Mouse (Mus musculus): ENCODE results near the gene Fabp2. TPM values are rescaled to one million over a fixed set of nuclear protein-coding genes. Genes with fewer than 3 reads are reported as not detected.
"Not testable (repeated sequence)": the region's sequence is repeated elsewhere in the genome, so short reads cannot be mapped to it uniquely, and the experiment has no call there.

Fabp2 gene
- polyA plus RNA-seq, 1 experiment from 2014 or later = not detected

GRCm38 (mm10) chr3:122929723-122930122 lies 34.9 kb downstream of the Fabp2 start:
- DNase-seq (ENCODE audit: low spot score) (no peak), ATAC-seq (no peak)
- Histone ChIP-seq H3K27ac (ENCODE audit: low read depth, low read length) (no peak overlapping the region), H3K9ac (ENCODE audit: low read length) (no peak overlapping the region), H3K27me3 (replicated peaks; ENCODE audit: control insufficient read depth, insufficient read depth, low read length) (no peaks in the 10 kb centered on the region), H3K4me2 (ENCODE audit: low read length) (no peak overlapping the region), H3K36me3 (ENCODE audit: control insufficient read depth, insufficient read depth, low read length) (peaks cover 8% of the 10 kb centered on the region; the same call in 1 of the 2 replicates), H3K4me3 (ENCODE audit: low read depth, low read length) (no peak overlapping the region), H3K9me3 (replicated peaks; ENCODE audit: control insufficient read depth, low read length) (no peaks in the 10 kb centered on the region), H3K4me1 (ENCODE audit: control insufficient read depth, insufficient read depth, low read length) (0 out of 2 replicates have a peak, but pooled peaks cover 4% of the 10 kb centered on the region)
- WGBS = 92% methylated on average over 6 of the region's 6 CpGs

- Histone ChIP-seq H3K4me3 (ENCODE audit: low read depth, low read length) (no peak overlapping the region), H3K4me1 (ENCODE audit: control insufficient read depth, insufficient read depth, low read length) (no peaks in the 10 kb centered on the region), H3K9ac (ENCODE audit: low read length) (no peak overlapping the region), H3K27ac (ENCODE audit: low read depth, low read length) (no peak overlapping the region), H3K9me3 (replicated peaks; ENCODE audit: control insufficient read depth, low read length) (no peaks in the 10 kb centered on the region), H3K36me3 (ENCODE audit: control insufficient read depth, insufficient read depth, low read length) (0 out of 2 replicates have a peak, but pooled peaks cover 4% of the 10 kb centered on the region), H3K4me2 (ENCODE audit: low read length) (no peak overlapping the region), H3K27me3 (replicated peaks; ENCODE audit: control insufficient read depth, insufficient read depth, low read length) (no peaks in the 10 kb centered on the region)
- DNase-seq (ENCODE audit: low spot score) (no peak), ATAC-seq (no peak)
- 85% methylated on average over 1 of the region's 1 CpGs for WGBS
Measured at GRCm38 (mm10) chr3:122932466-122932865, 37.6 kb downstream of the Fabp2 start.

- not testable (repeated sequence) for H3K4me1 ChIP-seq (ENCODE audit: control insufficient read depth, insufficient read depth, low read length); H3K27me3 ChIP-seq (replicated peaks; ENCODE audit: control insufficient read depth, insufficient read depth, low read length); H3K9ac ChIP-seq (ENCODE audit: low read length); ATAC-seq; H3K4me2 ChIP-seq (ENCODE audit: low read length); H3K27ac ChIP-seq (ENCODE audit: low read depth, low read length); H3K9me3 ChIP-seq (replicated peaks; ENCODE audit: control insufficient read depth, low read length); DNase-seq (ENCODE audit: low spot score); H3K4me3 ChIP-seq (ENCODE audit: low read depth, low read length); H3K36me3 ChIP-seq (ENCODE audit: control insufficient read depth, insufficient read depth, low read length)
- WGBS = 61% methylated on average over 13 of the region's 13 CpGs
Measured at GRCm38 (mm10) chr3:122937176-122937575, 42.3 kb downstream of the Fabp2 start.

- H3K9ac ChIP-seq (ENCODE audit: low read length) = no peak overlapping the region
- ATAC-seq = no peak
- H3K4me2 ChIP-seq (ENCODE audit: low read length) = no peak overlapping the region
- 0 out of 2 replicates have a peak, but pooled peaks cover 1% of the 10 kb centered on the region for H3K36me3 ChIP-seq (ENCODE audit: control insufficient read depth, insufficient read depth, low read length)
- no peak overlapping the region for H3K4me3 ChIP-seq (ENCODE audit: low read depth, low read length)
- H3K27me3 ChIP-seq (replicated peaks; ENCODE audit: control insufficient read depth, insufficient read depth, low read length) = no peaks in the 10 kb centered on the region
- H3K4me1 ChIP-seq (ENCODE audit: control insufficient read depth, insufficient read depth, low read length) = no peaks in the 10 kb centered on the region
- H3K27ac ChIP-seq (ENCODE audit: low read depth, low read length) = no peak overlapping the region
- WGBS = 83% methylated on average over 2 of the region's 2 CpGs
- peak; percentile 80 for DNase-seq (ENCODE audit: low spot score)
- no peaks in the 10 kb centered on the region for H3K9me3 ChIP-seq (replicated peaks; ENCODE audit: control insufficient read depth, low read length)
Measured at GRCm38 (mm10) chr3:122939215-122939614, 44.3 kb downstream of the Fabp2 start.

- no peaks in the 10 kb centered on the region for H3K9me3 ChIP-seq (replicated peaks; ENCODE audit: control insufficient read depth, low read length)
- 84% methylated on average over 6 of the region's 6 CpGs for WGBS
- H3K27ac ChIP-seq (ENCODE audit: low read depth, low read length) = no peak overlapping the region
- no peaks in the 10 kb centered on the region for H3K4me1 ChIP-seq (ENCODE audit: control insufficient read depth, insufficient read depth, low read length)
- no peak overlapping the region for H3K9ac ChIP-seq (ENCODE audit: low read length)
- no peak for ATAC-seq
- H3K4me2 ChIP-seq (ENCODE audit: low read length) = no peak overlapping the region
- no peaks in the 10 kb centered on the region for H3K27me3 ChIP-seq (replicated peaks; ENCODE audit: control insufficient read depth, insufficient read depth, low read length)
- no peak overlapping the region for H3K4me3 ChIP-seq (ENCODE audit: low read depth, low read length)
- no peaks in the 10 kb centered on the region for H3K36me3 ChIP-seq (ENCODE audit: control insufficient read depth, insufficient read depth, low read length)
- no peak for DNase-seq (ENCODE audit: low spot score)
Measured at GRCm38 (mm10) chr3:122943387-122943890, 48.6 kb downstream of the Fabp2 start.

Other genes with a start within 250 kb of the Fabp2 start
- 4.1 and 4.6 TPM in 2 replicates for gene Pde5a, start 166.1 kb upstream of the Fabp2 start, polyA plus RNA-seq (2014; fragmentation: Nextera tagmentation; extraction: Ambion mirVana)
- gene Gm10959, start 24.3 kb downstream of the Fabp2 start, polyA plus RNA-seq (2014; fragmentation: Nextera tagmentation; extraction: Ambion mirVana) = not detected in 2 replicates
- 101 and 109 TPM in 2 replicates for gene 1810037I17Rik, start 29.1 kb downstream of the Fabp2 start, polyA plus RNA-seq (2014; fragmentation: Nextera tagmentation; extraction: Ambion mirVana)
- gene Usp53, start 89.4 kb downstream of the Fabp2 start, polyA plus RNA-seq (2014; fragmentation: Nextera tagmentation; extraction: Ambion mirVana) = 6.7 and 10.0 TPM in 2 replicates
- not detected in 2 replicates for gene Myoz2, start 139.9 kb downstream of the Fabp2 start, polyA plus RNA-seq (2014; fragmentation: Nextera tagmentation; extraction: Ambion mirVana)

Measured in forebrain, embryonic 14.5 days (tissue).